9 mouse cellular contexts compared by ENCODE assay signal in genomic region chr11:115267061-115267883, GRCm38 (mm10). TPM values are rescaled to one million over a fixed set of nuclear protein-coding genes. Genes with fewer than 3 reads are reported as not detected.
DNase-seq lines count a peak whose midpoint lies in the region; ATAC-seq lines count a peak whose summit lies in the region.
"Had no signal": no experiment of that assay in that cellular context is flagged by ENCODE, and none has a peak within 500 bp of the region (broad histone marks: within the 10 kb centered on the region; RNA-seq: fewer than 3 reads in every experiment).

Grin2c (minus strand) TSS chr11:115267243.

- H3K9ac ChIP-seq in stomach, embryonic 15.5 days = no peak within 1 kb of the TSS

- H3K36me3 ChIP-seq in stomach, embryonic 15.5 days = no peaks in the 10 kb centered on the region

- no peak for ATAC-seq in stomach, embryonic 15.5 days (ENCODE audit: insufficient read depth, low FRiP score, low read depth)

- no peaks in the 10 kb centered on the region for H3K9me3 ChIP-seq in stomach, embryonic 15.5 days

- H3K27me3 ChIP-seq in stomach, embryonic 15.5 days (replicated peaks) = peaks cover 66% of the 10 kb centered on the region

- peak within 1 kb of the TSS; percentile 57 for H3K4me2 ChIP-seq in stomach, embryonic 15.5 days

- intact Hi-C loops in left cerebral cortex, postnatal 25 days (cut with DNase I) = no loop called here

- DNase-seq in frontal cortex, adult 2 months (ENCODE audit: extremely low spot score in 1 of 2, low spot score in 1 of 2) = no peak
- DNase-seq in frontal cortex, postnatal 25 days (ENCODE audit: low spot score in 2 of 2) = no peak
- DNase-seq in ovary, postnatal 36 days (ENCODE audit: low spot score) = peak; percentile 42
- no peak for DNase-seq in ovary, postnatal 14 days (ENCODE audit: low spot score)
- no peak for DNase-seq in left cerebral cortex, postnatal 25 days (ENCODE audit: low spot score in 2 of 2)
- no peak for DNase-seq in right cerebral cortex, postnatal 4 days
- no peak for DNase-seq in right cerebral cortex, postnatal 10 days (ENCODE audit: low spot score in 2 of 2)

- H3K4me3 ChIP-seq in stomach, embryonic 15.5 days (replicated peaks) = peak within 1 kb of the TSS; percentile 31

- 11% methylated on average over 29 of the region's 50 CpGs for WGBS in stomach, embryonic 15.5 days

- H3K4me1 ChIP-seq in stomach, embryonic 15.5 days = peaks cover 19% of the 10 kb centered on the region

- H3K27ac ChIP-seq in stomach, embryonic 15.5 days = no peak within 1 kb of the TSS

RNA-seq across cellular contexts. Expression of gene Grin2c, which starts in this region (rescaled TPM):
- 55.1 and 55.6 TPM in 2 replicates for polyA plus RNA-seq in frontal cortex, adult 2 months (2012; rRNA removed)
- 10 to 100 TPM; 41.0 to 42.0 TPM for total RNA-seq in left cerebral cortex, postnatal 25 days (2021)
- 0.10 and 0.12 TPM in 2 replicates for polyA plus RNA-seq in stomach, embryonic 15.5 days (2015; fragmentation: Nextera tagmentation; extraction: Ambion mirVana)
- total RNA-seq: common myeloid progenitor, adult 5-6 weeks had no signal

Comparison
In these comparisons a context has a peak if more than half of its experiments do, and no peak if none do; other contexts are left out.
1. RNA of gene Grin2c (polyA plus RNA-seq): 55.1 to 55.6 TPM in frontal cortex, adult 2 months; 0.10 to 0.12 TPM in stomach, embryonic 15.5 days; every median in the first group is over 10 times any median in the second.